Mouse (Mus musculus): ENCODE measurements around the gene Phldb2. TPM values are rescaled to one million over a fixed set of nuclear protein-coding genes. Genes with fewer than 3 reads are reported as not detected.
A peak's percentile ranks its signal among the peaks of the same experiment; 100 is the strongest.

Gene Phldb2
- polyA plus RNA-seq, 1 experiment from 2014 or later = 9.8 TPM

DNA sequence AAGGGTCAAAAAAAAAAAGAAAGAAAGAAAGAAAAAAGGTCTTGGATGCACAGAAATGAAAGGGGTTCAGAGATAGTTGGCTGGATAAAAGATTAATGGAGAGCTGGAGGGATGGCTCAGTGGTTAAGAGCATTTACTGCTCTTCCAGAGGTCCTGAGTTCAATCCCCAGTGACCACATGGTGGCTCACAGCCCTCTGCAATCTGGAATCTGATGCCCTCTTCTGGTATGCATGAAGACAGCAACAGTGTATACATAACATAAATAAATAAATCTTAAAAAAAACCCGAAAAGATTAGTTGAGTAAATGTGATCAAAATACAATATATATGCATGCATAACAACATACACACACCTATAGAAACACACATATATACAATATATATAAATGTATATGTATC lies 192.0 kb downstream of the Phldb2 start:
- H3K4me1 ChIP-seq (ENCODE audit: insufficient read depth) = no peaks in the 10 kb centered on the region
- H3K9ac ChIP-seq (replicated peaks) = no peak overlapping the region
- no peak overlapping the region for H3K27ac ChIP-seq (ENCODE audit: low read depth)
- ATAC-seq (no peak), DNase-seq (no peak)
- 59% methylated on average over 1 of the region's 1 CpGs for WGBS (ENCODE audit: insufficient replicate concordance)
- TF ChIP-seq CTCF (IDR thresholded peaks at IDR 0.05; ENCODE audit: low read depth) (peak; percentile 35), EP300 (IDR thresholded peaks at IDR 0.05; ENCODE audit: low read depth) (no peak)
- no peak overlapping the region for H3K4me2 ChIP-seq (ENCODE audit: low read depth, low read length)
- no peak overlapping the region for H3K4me3 ChIP-seq (ENCODE audit: low read depth, low read length)
- H3K9me3 ChIP-seq (ENCODE audit: low read length) = no peaks in the 10 kb centered on the region
- 0 out of 2 replicates have a peak, but pooled peaks cover 3% of the 10 kb centered on the region for H3K36me3 ChIP-seq (replicated peaks; ENCODE audit: insufficient read depth, low read length)
- H3K27me3 ChIP-seq (ENCODE audit: insufficient read depth, low read length) = no peaks in the 10 kb centered on the region

GRCm38 (mm10) chr16:45758726-45759269 lies 194.6 kb downstream of the Phldb2 start:
- no peak overlapping the region for H3K4me2 ChIP-seq (ENCODE audit: low read depth, low read length)
- no peak overlapping the region for H3K9ac ChIP-seq (replicated peaks)
- H3K27me3 ChIP-seq (ENCODE audit: insufficient read depth, low read length) = no peaks in the 10 kb centered on the region
- DNase-seq = no peak
- no peaks in the 10 kb centered on the region for H3K9me3 ChIP-seq (ENCODE audit: low read length)
- H3K4me1 ChIP-seq (ENCODE audit: insufficient read depth) = no peaks in the 10 kb centered on the region
- H3K27ac ChIP-seq (ENCODE audit: low read depth) = no peak overlapping the region
- no peak for ATAC-seq
- H3K4me3 ChIP-seq (ENCODE audit: low read depth, low read length) = no peak overlapping the region
- 77% methylated on average over 9 of the region's 9 CpGs for WGBS (ENCODE audit: insufficient replicate concordance)
- no peak for TF ChIP-seq CTCF (IDR thresholded peaks at IDR 0.05; ENCODE audit: low read depth)
- TF ChIP-seq EP300 (IDR thresholded peaks at IDR 0.05; ENCODE audit: low read depth) = no peak
- 0 out of 2 replicates have a peak, but pooled peaks cover 3% of the 10 kb centered on the region for H3K36me3 ChIP-seq (replicated peaks; ENCODE audit: insufficient read depth, low read length)

- no peak overlapping the region for H3K4me2 ChIP-seq (ENCODE audit: low read depth, low read length)
Measured at GRCm38 (mm10) chr16:45757421-45758078, 195.8 kb downstream of the Phldb2 start.

DNA sequence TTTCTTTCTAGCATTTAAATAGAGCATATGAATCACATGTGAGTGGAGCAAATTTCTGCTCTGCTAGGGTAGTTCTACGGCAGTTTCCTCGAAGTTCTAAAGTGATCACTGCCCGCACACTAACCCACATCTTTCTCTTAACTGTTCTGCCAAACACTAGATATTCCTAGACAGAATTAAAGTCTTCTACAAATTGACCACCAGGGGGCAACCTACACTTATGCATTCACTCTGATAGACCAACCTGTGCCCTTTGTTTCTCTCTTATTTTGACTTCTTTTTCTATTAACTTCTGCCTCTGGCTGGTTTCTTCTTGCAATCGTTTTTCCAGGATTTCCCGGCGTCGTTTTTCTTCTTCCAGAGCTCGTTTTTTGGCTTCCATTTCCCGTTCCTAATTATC lies 196.5 kb downstream of the Phldb2 start:
- DNase-seq (no peak), ATAC-seq (peak; percentile 55; the same call in 1 of the 2 replicates)
- H3K27ac ChIP-seq (ENCODE audit: low read depth) = no peak overlapping the region
- no peak overlapping the region for H3K4me3 ChIP-seq (ENCODE audit: low read depth, low read length)
- H3K36me3 ChIP-seq (replicated peaks; ENCODE audit: insufficient read depth, low read length) = 0 out of 2 replicates have a peak, but pooled peaks cover 3% of the 10 kb centered on the region
- WGBS (ENCODE audit: insufficient replicate concordance) = 29% methylated on average over 9 of the region's 9 CpGs
- no peak overlapping the region for H3K9ac ChIP-seq (replicated peaks)
- no peaks in the 10 kb centered on the region for H3K4me1 ChIP-seq (ENCODE audit: insufficient read depth)
- peak; percentile 78 for TF ChIP-seq CTCF (IDR thresholded peaks at IDR 0.05; ENCODE audit: low read depth)
- TF ChIP-seq EP300 (IDR thresholded peaks at IDR 0.05; ENCODE audit: low read depth) = no peak
- no peaks in the 10 kb centered on the region for H3K27me3 ChIP-seq (ENCODE audit: insufficient read depth, low read length)
- no peaks in the 10 kb centered on the region for H3K9me3 ChIP-seq (ENCODE audit: low read length)
- H3K4me2 ChIP-seq (ENCODE audit: low read depth, low read length) = no peak overlapping the region

More at GRCm38 (mm10) chr16:45757421-45758078, 195.8 kb downstream of the Phldb2 start:
- no peaks in the 10 kb centered on the region for H3K4me1 ChIP-seq (ENCODE audit: insufficient read depth)
- H3K9ac ChIP-seq (replicated peaks) = no peak overlapping the region
- ATAC-seq (peak; percentile 49), DNase-seq (peak; percentile 29)
- WGBS (ENCODE audit: insufficient replicate concordance) = 66% methylated on average over 12 of the region's 12 CpGs
- TF ChIP-seq CTCF (IDR thresholded peaks at IDR 0.05; ENCODE audit: low read depth) = no peak
- peak; percentile 49 for TF ChIP-seq EP300 (IDR thresholded peaks at IDR 0.05; ENCODE audit: low read depth)
- H3K9me3 ChIP-seq (ENCODE audit: low read length) = no peaks in the 10 kb centered on the region
- H3K27me3 ChIP-seq (ENCODE audit: insufficient read depth, low read length) = no peaks in the 10 kb centered on the region
- H3K4me3 ChIP-seq (ENCODE audit: low read depth, low read length) = no peak overlapping the region
- 0 out of 2 replicates have a peak, but pooled peaks cover 3% of the 10 kb centered on the region for H3K36me3 ChIP-seq (replicated peaks; ENCODE audit: insufficient read depth, low read length)
- peak overlapping the region; percentile 41 for H3K27ac ChIP-seq (ENCODE audit: low read depth)

DNA sequence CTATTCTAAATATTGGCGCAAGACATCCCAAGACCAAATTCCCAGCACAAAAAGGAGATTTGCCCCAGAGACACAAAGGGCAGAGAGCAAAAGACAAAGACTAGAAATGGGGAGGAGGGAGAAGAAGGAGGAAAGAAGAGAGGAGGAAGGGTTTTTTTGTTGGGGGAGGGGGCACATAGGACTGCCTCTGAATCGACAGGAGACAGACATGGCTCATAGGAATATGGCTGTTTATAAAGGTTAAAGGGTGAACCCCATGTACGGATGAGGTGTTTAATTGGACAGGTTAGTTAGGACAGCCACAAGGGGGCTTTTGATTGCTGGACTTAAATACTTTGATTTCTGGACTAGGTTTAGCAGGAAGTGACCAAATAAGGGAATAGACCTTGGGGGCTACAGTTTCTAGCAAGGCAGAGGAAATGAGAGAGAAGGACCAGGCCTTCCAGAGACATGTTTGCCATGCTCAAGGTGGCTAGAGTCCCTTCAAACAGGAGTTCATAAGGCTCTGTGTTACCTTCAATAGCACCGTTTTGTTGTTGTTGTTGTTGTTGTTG lies 209.7 kb downstream of the Phldb2 start:
- H3K4me2 ChIP-seq (ENCODE audit: low read depth, low read length) = peak overlapping the region; percentile 76; the same call in 1 of the 2 replicates
- H3K4me1 ChIP-seq (ENCODE audit: insufficient read depth) = peaks cover 13% of the 10 kb centered on the region
- 70% methylated on average over 4 of the region's 4 CpGs for WGBS (ENCODE audit: insufficient replicate concordance)
- no peaks in the 10 kb centered on the region for H3K27me3 ChIP-seq (ENCODE audit: insufficient read depth, low read length)
- no peak for TF ChIP-seq EP300 (IDR thresholded peaks at IDR 0.05; ENCODE audit: low read depth)
- TF ChIP-seq CTCF (IDR thresholded peaks at IDR 0.05; ENCODE audit: low read depth) = no peak
- H3K4me3 ChIP-seq (ENCODE audit: low read depth, low read length) = no peak overlapping the region
- no peak overlapping the region for H3K27ac ChIP-seq (ENCODE audit: low read depth)
- H3K9me3 ChIP-seq (ENCODE audit: low read length) = no peaks in the 10 kb centered on the region
- H3K36me3 ChIP-seq (replicated peaks; ENCODE audit: insufficient read depth, low read length) = peaks cover 6% of the 10 kb centered on the region; the same call in 1 of the 2 replicates
- no peak overlapping the region for H3K9ac ChIP-seq (replicated peaks)
- ATAC-seq (no peak), DNase-seq (no peak)

All from liver, postnatal 0 days (tissue).